Mouse (Mus musculus) stomach, embryonic 16.5 days (tissue): ENCODE measurements around the gene Calr4. TPM values are rescaled to one million over a fixed set of nuclear protein-coding genes. Genes with fewer than 3 reads are reported as not detected.

ENCODE experiments used
- ATAC-seq: fragments of 200-750 bp; cut with Nextera tagmentation; 2 replicates; pipeline ENCODE4 v1.8.0; 2017; ENCODE audit warnings: moderate number of reproducible peaks, moderate TSS enrichment; ENCODE audit not compliant: insufficient read depth, low FRiP score
- H3K27ac ChIP-seq: fragments of 300-500 bp; sonication (generic); 2 replicates; pipeline ENCODE4 v1.5.1; 2014; ENCODE audit warnings: low read length
- H3K27me3 ChIP-seq: fragments of 300-500 bp; sonication (generic); 2 replicates; pipeline ENCODE4 v1.6.1; 2014; ENCODE audit warnings: low read length, control low read depth, mixed read lengths; ENCODE audit not compliant: control insufficient read depth, insufficient read depth
- H3K36me3 ChIP-seq: fragments of 300-500 bp; sonication (generic); 2 replicates; pipeline ENCODE4 v1.6.1; 2014; ENCODE audit warnings: low read length; ENCODE audit not compliant: control insufficient read depth, insufficient read depth
- H3K4me1 ChIP-seq: fragments of 300-500 bp; sonication (generic); 2 replicates; pipeline ENCODE4 v1.6.1; 2014; ENCODE audit warnings: low read length, control low read depth, mixed read lengths; ENCODE audit not compliant: control insufficient read depth, insufficient read depth
- H3K4me2 ChIP-seq: fragments of 300-500 bp; sonication (generic); 2 replicates; pipeline ENCODE4 v1.6.1; 2014; ENCODE audit warnings: low read depth, low read length, mixed read lengths
- H3K4me3 ChIP-seq: fragments of 300-500 bp; sonication (generic); replicated peaks from 2 replicates; pipeline ENCODE4 v1.5.1; 2014; ENCODE audit warnings: mild to moderate bottlenecking, low read length
- H3K9ac ChIP-seq: fragments of 300-500 bp; sonication (generic); 2 replicates; pipeline ENCODE4 v1.6.1; 2014; ENCODE audit warnings: low read length
- H3K9me3 ChIP-seq: fragments of 300-500 bp; sonication (generic); replicated peaks from 2 replicates; pipeline ENCODE4 v1.6.1; 2016; ENCODE audit warnings: low read length, control low read depth; ENCODE audit not compliant: control insufficient read depth
- WGBS: fragments of 180-500 bp; shearing (Covaris S2); extraction: QIAGEN DNeasy Blood & Tissue Kit; methylation state at CpG from one replicate; pipeline ENCODE4 v1.1.7; 2014; 5-methylcytosine and 5-hydroxymethylcytosine counted together
- polyA plus RNA-seq: library from polyadenylated mRNA; unstranded; fragments of >200 nt; fragmentation: Nextera tagmentation; extraction: Ambion mirVana; gene quantifications from 2 replicates; pipeline ENCODE4 v1.2.1, GENCODE M21; 2015

Gene Calr4
- polyA plus RNA-seq, 1 experiment from 2014 or later = 0.37 TPM

DNA sequence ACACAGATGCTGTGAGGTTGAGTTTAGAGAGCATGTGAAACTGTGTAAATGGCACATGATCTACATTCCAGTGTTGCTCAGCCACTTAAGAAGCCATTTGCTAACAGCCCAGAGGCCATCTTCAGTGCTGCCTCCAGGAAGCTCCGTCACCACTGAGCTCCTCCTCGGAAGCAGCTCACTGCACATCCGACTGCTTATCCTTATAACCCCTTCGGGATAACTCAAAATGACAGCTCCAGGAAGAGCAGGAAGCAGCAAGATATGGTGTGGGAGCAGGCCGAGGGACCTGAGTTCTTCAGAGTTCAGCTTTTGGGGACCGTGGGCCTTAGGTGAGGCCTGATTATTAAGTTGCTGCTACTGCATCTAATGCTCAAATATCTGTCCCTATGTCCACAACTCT is 27.8 kb downstream of the Calr4 start:
- ATAC-seq = no peak
- no peaks in the 10 kb centered on the region for H3K9me3 ChIP-seq
- H3K4me1 ChIP-seq = no peaks in the 10 kb centered on the region
- H3K36me3 ChIP-seq = no peaks in the 10 kb centered on the region
- H3K4me2 ChIP-seq = no peak overlapping the region
- no peaks in the 10 kb centered on the region for H3K27me3 ChIP-seq
- 54% methylated on average over 6 of the region's 6 CpGs for WGBS
- no peak overlapping the region for H3K9ac ChIP-seq
- no peak overlapping the region for H3K4me3 ChIP-seq
- no peak overlapping the region for H3K27ac ChIP-seq

DNA sequence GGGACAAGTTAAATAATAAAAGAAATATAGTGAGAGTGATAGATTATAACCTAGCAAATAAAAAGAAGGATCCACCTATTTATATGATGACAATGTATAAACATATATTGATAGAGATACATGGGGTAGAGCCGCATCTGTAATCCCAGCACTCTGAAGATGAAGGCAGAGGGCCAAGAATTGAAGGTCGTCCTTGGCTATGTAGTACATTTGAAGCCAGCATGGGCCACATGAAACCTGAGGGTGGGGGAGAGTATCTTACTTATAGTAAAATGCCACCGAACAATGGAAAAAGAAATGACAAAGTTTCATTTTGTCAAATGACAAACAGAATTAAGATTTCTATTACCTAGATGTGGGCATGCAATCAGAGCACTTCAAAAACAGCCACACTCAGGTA is 31.8 kb downstream of the Calr4 start:
- Histone ChIP-seq H3K9me3 (no peaks in the 10 kb centered on the region), H3K27me3 (no peaks in the 10 kb centered on the region), H3K4me3 (no peak overlapping the region), H3K4me2 (no peak overlapping the region), H3K4me1 (no peaks in the 10 kb centered on the region), H3K27ac (no peak overlapping the region), H3K36me3 (no peaks in the 10 kb centered on the region), H3K9ac (no peak overlapping the region)
- ATAC-seq = no peak
- WGBS = 83% methylated on average over 3 of the region's 3 CpGs

DNA sequence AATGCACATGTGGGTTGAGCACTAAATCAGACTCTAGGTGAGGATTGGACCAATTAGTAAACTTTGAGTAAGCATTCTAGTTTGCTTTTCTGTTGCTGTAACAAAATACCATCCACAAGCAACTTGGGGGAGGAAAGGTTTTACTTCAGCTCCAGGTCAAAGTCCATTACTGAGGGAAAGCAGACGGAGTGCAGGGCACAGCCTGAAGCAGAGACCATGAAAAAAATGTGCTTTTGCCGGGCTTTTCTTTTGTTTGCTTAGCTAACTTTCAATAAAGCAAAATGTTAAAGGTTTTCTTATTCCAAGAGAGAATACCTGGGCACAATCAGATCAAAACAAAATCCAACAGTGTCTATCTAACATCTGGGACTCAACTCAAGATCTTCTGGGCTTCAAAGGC is 32.5 kb downstream of the Calr4 start:
- WGBS = 37% methylated on average over 2 of the region's 2 CpGs
- no peaks in the 10 kb centered on the region for H3K36me3 ChIP-seq
- H3K27me3 ChIP-seq = no peaks in the 10 kb centered on the region
- H3K9me3 ChIP-seq = no peaks in the 10 kb centered on the region
- H3K4me3 ChIP-seq = no peak overlapping the region
- no peak for ATAC-seq
- no peak overlapping the region for H3K4me2 ChIP-seq
- H3K4me1 ChIP-seq = no peaks in the 10 kb centered on the region
- H3K27ac ChIP-seq = no peak overlapping the region
- H3K9ac ChIP-seq = no peak overlapping the region

DNA sequence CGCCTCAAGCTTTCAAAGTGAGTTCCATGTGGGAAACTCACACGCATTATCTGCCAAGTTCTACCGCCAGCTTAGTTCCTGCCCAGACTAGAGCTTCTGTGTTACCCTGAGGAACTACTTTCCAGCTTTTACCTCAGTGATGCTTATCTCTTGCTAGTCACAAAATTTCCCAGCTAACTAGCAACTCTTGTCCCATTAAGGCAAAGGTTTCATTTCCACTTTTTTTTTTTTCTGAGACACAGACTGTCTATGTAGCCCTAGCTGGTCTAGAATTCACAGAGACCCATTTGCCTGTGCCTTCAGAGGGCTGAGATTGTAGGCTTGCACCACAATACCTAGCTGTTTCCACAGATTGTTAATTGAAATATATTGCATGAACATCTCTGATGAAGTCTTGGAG is 33.2 kb downstream of the Calr4 start:
- H3K9ac ChIP-seq = no peak overlapping the region
- 90% methylated on average over 3 of the region's 3 CpGs for WGBS
- H3K4me3 ChIP-seq = no peak overlapping the region
- no peaks in the 10 kb centered on the region for H3K27me3 ChIP-seq
- H3K4me1 ChIP-seq = no peaks in the 10 kb centered on the region
- no peak overlapping the region for H3K4me2 ChIP-seq
- no peaks in the 10 kb centered on the region for H3K36me3 ChIP-seq
- ATAC-seq = no peak
- H3K27ac ChIP-seq = no peak overlapping the region
- H3K9me3 ChIP-seq = no peaks in the 10 kb centered on the region

DNA sequence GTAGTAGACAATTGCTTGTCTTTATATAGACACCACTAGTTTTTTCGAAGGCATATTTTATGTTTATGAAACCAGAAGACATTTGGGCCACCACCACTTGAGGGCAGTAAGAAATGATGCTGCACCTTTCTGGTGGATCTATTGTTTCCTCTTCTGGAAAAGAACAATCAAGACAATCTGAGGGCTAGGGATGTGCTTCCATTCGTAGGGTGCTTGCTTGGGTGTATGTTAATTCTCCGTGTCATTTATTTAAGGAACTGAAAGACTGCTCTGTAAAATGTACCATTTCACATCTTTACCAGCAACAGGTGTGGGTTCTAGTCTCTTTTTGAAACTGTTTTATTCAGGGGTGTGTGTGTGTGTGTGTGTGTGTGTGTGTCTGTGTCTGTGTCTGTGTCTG is 34.6 kb downstream of the Calr4 start:
- 79% methylated on average over 3 of the region's 3 CpGs for WGBS
- no peaks in the 10 kb centered on the region for H3K9me3 ChIP-seq
- no peaks in the 10 kb centered on the region for H3K36me3 ChIP-seq
- no peaks in the 10 kb centered on the region for H3K27me3 ChIP-seq
- H3K4me2 ChIP-seq = no peak overlapping the region
- H3K4me3 ChIP-seq = no peak overlapping the region
- no peaks in the 10 kb centered on the region for H3K4me1 ChIP-seq
- no peak for ATAC-seq
- no peak overlapping the region for H3K9ac ChIP-seq
- H3K27ac ChIP-seq = no peak overlapping the region

DNA sequence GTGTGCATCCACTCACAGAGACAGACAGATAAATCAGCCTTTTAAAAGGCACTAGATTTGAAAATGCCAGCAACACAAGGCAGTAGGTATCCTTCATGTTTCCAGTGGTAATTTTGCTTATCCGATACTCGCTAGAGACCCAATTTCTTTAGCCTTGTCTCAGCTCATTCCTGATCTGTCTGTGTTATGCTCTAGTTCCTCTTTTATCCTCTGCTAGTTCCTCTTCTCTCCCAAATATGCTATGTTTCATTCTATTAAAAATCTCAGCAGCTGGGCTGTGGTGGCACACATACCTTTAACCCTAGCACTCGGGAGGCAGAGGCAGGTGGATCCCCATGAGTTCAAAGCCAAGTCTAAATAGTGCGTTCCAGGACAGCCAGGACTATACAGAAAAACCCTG is 37.5 kb downstream of the Calr4 start:
- WGBS = 86% methylated on average over 4 of the region's 4 CpGs
- Histone ChIP-seq H3K9me3 (no peaks in the 10 kb centered on the region), H3K27me3 (no peaks in the 10 kb centered on the region), H3K36me3 (no peaks in the 10 kb centered on the region), H3K4me3 (no peak overlapping the region), H3K9ac (no peak overlapping the region), H3K27ac (no peak overlapping the region), H3K4me2 (no peak overlapping the region), H3K4me1 (no peaks in the 10 kb centered on the region)
- ATAC-seq = no peak

DNA sequence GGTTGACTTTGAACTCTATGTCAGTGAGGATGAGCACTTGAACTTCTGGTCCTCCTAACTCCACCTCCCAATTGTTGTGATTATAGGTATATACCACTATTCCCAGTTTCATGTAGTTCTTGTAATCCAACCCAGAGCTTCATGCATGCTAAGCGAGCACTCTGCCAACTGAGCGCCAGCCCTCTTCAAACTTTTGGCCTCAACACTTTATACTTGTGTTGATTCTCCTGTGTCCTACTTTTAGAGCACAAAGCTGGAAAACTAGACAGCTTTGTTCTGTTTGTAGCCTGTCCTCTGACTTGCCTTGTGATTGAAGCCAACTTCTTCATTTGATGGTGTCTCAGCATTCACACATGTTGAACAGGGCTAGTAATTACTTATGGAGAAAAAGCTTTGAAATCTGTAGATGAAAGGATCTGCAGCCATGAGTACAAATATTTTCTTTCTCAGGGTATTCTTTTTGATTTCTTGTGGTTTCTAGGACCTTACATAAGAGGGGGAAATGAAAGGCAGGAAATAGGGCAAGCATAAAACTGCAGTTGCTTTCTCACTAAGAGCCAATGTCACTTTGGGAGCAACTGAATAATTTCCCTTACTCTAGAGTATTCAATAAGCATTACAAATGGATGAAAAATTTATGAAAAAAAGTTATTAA is 39.4 kb downstream of the Calr4 start:
- Histone ChIP-seq H3K4me2 (no peak overlapping the region), H3K9ac (no peak overlapping the region), H3K27me3 (no peaks in the 10 kb centered on the region), H3K36me3 (no peaks in the 10 kb centered on the region), H3K9me3 (no peaks in the 10 kb centered on the region), H3K27ac (no peak overlapping the region), H3K4me3 (no peak overlapping the region), H3K4me1 (no peaks in the 10 kb centered on the region)
- ATAC-seq = no peak
- 81% methylated on average over 2 of the region's 2 CpGs for WGBS

DNA sequence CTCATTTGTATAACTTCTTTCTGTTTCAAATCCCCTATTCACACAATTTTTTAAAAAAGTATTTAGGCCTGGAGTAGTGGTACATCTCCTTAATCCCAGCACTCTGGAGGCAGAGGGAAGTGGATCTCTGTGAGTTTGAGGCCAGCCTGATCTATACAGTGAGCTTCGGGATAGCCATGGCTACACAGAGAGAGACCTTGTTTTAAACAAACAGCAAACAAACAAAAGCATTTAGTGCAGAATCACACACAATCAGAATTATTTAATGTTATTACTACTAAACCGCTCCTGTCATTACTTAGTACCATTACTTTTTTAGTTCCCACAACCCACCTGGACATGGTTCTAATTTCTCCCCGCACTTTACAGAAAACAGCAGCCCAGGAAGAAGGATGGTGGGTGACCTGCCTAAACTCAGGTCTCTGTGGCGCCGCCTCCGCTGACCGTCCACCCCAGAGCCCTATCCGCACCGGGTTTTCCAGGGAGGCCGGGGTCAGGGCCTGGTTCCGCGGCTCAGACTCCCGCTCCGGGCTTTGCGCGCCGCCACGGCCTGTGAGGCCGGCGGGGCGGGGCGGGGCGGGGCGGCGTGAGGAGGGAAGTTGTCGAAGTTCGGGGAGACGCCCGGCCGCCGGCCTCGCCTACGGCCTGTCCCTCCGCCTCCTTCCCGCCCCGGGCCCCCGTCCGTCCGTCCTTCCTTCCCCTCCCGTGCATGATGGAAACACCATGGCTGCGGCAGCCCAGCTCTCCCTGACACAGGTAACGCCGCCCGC is 45.6 kb downstream of the Calr4 start, which contains the start of gene Eps15:
Eps15 (plus strand) TSS at position 580 of the 770 bp plus-strand sequence.
- ATAC-seq = peak; percentile 97
- H3K4me2 ChIP-seq = peak within 1 kb of the TSS; percentile 87
- WGBS = 2% methylated on average over 43 of the region's 44 CpGs
- H3K9ac ChIP-seq = peak within 1 kb of the TSS; percentile 96
- no peaks in the 10 kb centered on the region for H3K9me3 ChIP-seq
- no peaks in the 10 kb centered on the region for H3K36me3 ChIP-seq
- peaks cover 17% of the 10 kb centered on the region for H3K4me1 ChIP-seq
- peak within 1 kb of the TSS; percentile 91 for H3K4me3 ChIP-seq
- peak within 1 kb of the TSS; percentile 90 for H3K27ac ChIP-seq
- H3K27me3 ChIP-seq = no peaks in the 10 kb centered on the region

DNA sequence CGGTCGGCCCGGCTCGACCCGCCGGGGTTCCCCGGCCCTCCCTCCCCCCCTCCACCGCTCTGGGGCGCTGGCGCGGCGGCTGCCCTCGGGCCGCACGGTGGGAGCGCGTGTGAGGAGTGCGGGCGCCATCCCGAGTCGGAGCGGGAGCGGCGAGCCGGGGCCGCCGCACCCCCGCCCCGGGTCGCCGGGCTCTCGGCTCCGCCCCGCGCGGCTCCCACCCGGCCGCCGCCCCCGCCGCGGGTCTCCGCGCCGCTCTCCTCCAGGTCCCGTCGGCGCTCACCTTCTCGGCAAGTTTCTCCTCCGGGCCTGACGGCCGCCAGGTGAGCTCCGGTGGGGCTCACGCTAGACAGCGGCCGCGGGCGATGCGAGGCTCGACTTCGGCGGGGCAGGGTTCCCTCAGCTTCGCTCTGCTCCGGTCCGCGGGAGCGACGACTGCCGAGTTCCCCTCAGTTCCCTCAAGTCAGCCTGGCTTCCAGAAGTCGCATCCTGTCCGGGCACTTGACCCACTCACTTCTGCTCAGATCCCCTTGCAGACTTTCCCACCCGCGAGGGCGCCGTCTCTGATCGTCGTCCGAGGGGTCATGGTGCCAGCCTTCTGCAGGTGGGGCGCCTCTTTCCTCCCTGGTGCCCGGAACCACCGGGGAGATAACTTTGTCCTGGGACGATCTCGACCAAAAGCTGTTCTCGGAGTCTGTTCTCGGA is 46.3 kb downstream of the Calr4 start:
- Histone ChIP-seq H3K9me3 (no peaks in the 10 kb centered on the region), H3K27me3 (no peaks in the 10 kb centered on the region), H3K4me1 (peaks cover 17% of the 10 kb centered on the region), H3K4me3 (peak overlapping the region; percentile 91), H3K9ac (peak overlapping the region; percentile 96), H3K4me2 (peak overlapping the region; percentile 87), H3K27ac (peak overlapping the region; percentile 90), H3K36me3 (no peaks in the 10 kb centered on the region)
- under 1% methylated on average over 68 of the region's 85 CpGs for WGBS
- peak; percentile 84 for ATAC-seq
